18 mouse cellular contexts compared by ENCODE assay signal in the genomic region with DNA sequence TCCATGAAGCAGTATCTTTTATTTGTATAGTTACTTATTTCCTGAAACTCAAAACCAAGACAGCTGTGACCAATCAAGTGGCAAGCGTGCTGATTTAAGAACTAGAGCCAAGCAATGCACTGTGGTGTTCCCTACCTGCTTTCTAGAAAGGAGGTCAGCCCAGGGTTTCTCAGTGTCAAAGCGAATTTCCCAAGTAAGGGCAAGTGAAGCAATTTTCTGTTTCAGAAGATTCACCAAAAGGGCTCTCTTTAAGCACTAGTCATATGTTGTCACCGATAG.
DNase-seq lines count a peak whose midpoint lies in the region; ATAC-seq and TF ChIP-seq lines count a peak whose summit lies in the region.
"Had no signal": no experiment of that assay in that cellular context is flagged by ENCODE, and none has a peak within 500 bp of the region (broad histone marks: within the 10 kb centered on the region; RNA-seq: fewer than 3 reads in every experiment).

No protein-coding gene starts in this region.

- H3K4me2 ChIP-seq in kidney, embryonic 16.5 days (replicated peaks; ENCODE audit: low read depth, low read length), result no peak overlapping the region
- H3K4me2 ChIP-seq in lung, postnatal 0 days (replicated peaks; ENCODE audit: low read depth, low read length), result no peak overlapping the region
- H3K4me2 ChIP-seq: midbrain, embryonic 13.5 days; neural tube, embryonic 13.5 days had no signal

- H3K9ac ChIP-seq in kidney, embryonic 16.5 days (replicated peaks; ENCODE audit: low read length), result no peak overlapping the region
- H3K9ac ChIP-seq in lung, postnatal 0 days (replicated peaks; ENCODE audit: low read depth), result no peak overlapping the region
- H3K9ac ChIP-seq: midbrain, embryonic 13.5 days; neural tube, embryonic 13.5 days had no signal

- H3K27me3 ChIP-seq in heart, embryonic 10.5 days (ENCODE audit: insufficient read depth, poor library complexity, severe bottlenecking), result no peaks in the 10 kb centered on the region
- no peaks in the 10 kb centered on the region for H3K27me3 ChIP-seq in kidney, embryonic 16.5 days (ENCODE audit: insufficient read depth, low read length)
- no peaks in the 10 kb centered on the region for H3K27me3 ChIP-seq in lung, postnatal 0 days (replicated peaks; ENCODE audit: insufficient read depth, low read length)
- H3K27me3 ChIP-seq: midbrain, embryonic 13.5 days; neural tube, embryonic 13.5 days had no signal

- no peak overlapping the region for H3K4me3 ChIP-seq in heart, embryonic 10.5 days
- no peak overlapping the region for H3K4me3 ChIP-seq in kidney, embryonic 16.5 days (ENCODE audit: low read length)
- no peak overlapping the region for H3K4me3 ChIP-seq in lung, postnatal 0 days (ENCODE audit: low read depth, low read length)
- H3K4me3 ChIP-seq: hindbrain, embryonic 10.5 days; left cerebral cortex, adult 2 months; midbrain, embryonic 13.5 days; neural tube, embryonic 13.5 days had no signal

- WGBS in heart, embryonic 10.5 days, result 75% methylated on average over 3 of the region's 3 CpGs
- WGBS in kidney, embryonic 16.5 days, result 24% methylated on average over 3 of the region's 3 CpGs
- WGBS in lung, postnatal 0 days, result 61% methylated on average over 3 of the region's 3 CpGs

- peak; percentile 62 for DNase-seq in heart, adult 11 months
- DNase-seq in heart, embryonic 10.5 days (ENCODE audit: low spot score), result no peak
- DNase-seq in kidney, adult 8-10 months, result no peak
- DNase-seq in lung, postnatal 25 days (ENCODE audit: low spot score), result peak; percentile 8
- DNase-seq in lung, postnatal 0 days (ENCODE audit: low spot score), result no peak
- DNase-seq in ovary, postnatal 14 days (ENCODE audit: low spot score), result no peak
- DNase-seq: adrenal gland, adult 2 months; layer of hippocampus, adult 9-11 months; left cerebral cortex, postnatal 4 days; liver; thymus, postnatal 25 days had no signal

- no peaks in the 10 kb centered on the region for H3K9me3 ChIP-seq in heart, embryonic 10.5 days
- H3K9me3 ChIP-seq in kidney, embryonic 16.5 days (ENCODE audit: low read length), result no peaks in the 10 kb centered on the region
- H3K9me3 ChIP-seq in lung, postnatal 0 days (ENCODE audit: low read length), result no peaks in the 10 kb centered on the region
- H3K9me3 ChIP-seq: hindbrain, embryonic 10.5 days; midbrain, embryonic 13.5 days; neural tube, embryonic 13.5 days had no signal

- H3K27ac ChIP-seq in heart, embryonic 10.5 days, result no peak overlapping the region
- peak overlapping the region; percentile 54; the same call in 1 of the 2 replicates for H3K27ac ChIP-seq in kidney, embryonic 16.5 days (ENCODE audit: low read length)
- no peak overlapping the region for H3K27ac ChIP-seq in lung, postnatal 0 days (ENCODE audit: low read length)
- H3K27ac ChIP-seq: hindbrain, embryonic 10.5 days; hindbrain, postnatal 0 days; left cerebral cortex, adult 2 months; midbrain, embryonic 13.5 days; neural tube, embryonic 13.5 days had no signal

- TF ChIP-seq EP300 in lung, postnatal 0 days (IDR thresholded peaks at IDR 0.05), result no peak

- no peaks in the 10 kb centered on the region for H3K4me1 ChIP-seq in heart, embryonic 10.5 days
- H3K4me1 ChIP-seq in kidney, embryonic 16.5 days (ENCODE audit: insufficient read depth, low read length), result peaks cover 11% of the 10 kb centered on the region
- H3K4me1 ChIP-seq in lung, postnatal 0 days (ENCODE audit: insufficient read depth, low read depth, low read length), result no peaks in the 10 kb centered on the region
- H3K4me1 ChIP-seq: hindbrain, embryonic 10.5 days; midbrain, embryonic 13.5 days; neural tube, embryonic 13.5 days had no signal

- ATAC-seq in kidney, embryonic 16.5 days (ENCODE audit: low FRiP score, low TSS enrichment), result no peak; the same call in 1 of the 2 replicates
- no peak for ATAC-seq in lung, postnatal 0 days
- ATAC-seq: hindbrain, postnatal 0 days; intestine, postnatal 0 days; midbrain, embryonic 13.5 days had no signal

- H3K36me3 ChIP-seq in heart, embryonic 10.5 days, result no peaks in the 10 kb centered on the region
- no peaks in the 10 kb centered on the region for H3K36me3 ChIP-seq in kidney, embryonic 16.5 days (ENCODE audit: insufficient read depth, low read length)
- no peaks in the 10 kb centered on the region for H3K36me3 ChIP-seq in lung, postnatal 0 days (ENCODE audit: insufficient read depth, low read length)
- H3K36me3 ChIP-seq: hindbrain, embryonic 10.5 days; midbrain, embryonic 13.5 days; neural tube, embryonic 13.5 days had no signal

- no peak for TF ChIP-seq CTCF in lung, postnatal 0 days (IDR thresholded peaks at IDR 0.05)

Comparison
In these comparisons a context has a peak if more than half of its experiments do, and no peak if none do; other contexts are left out.
1. DNase-seq: peak in heart, adult 11 months (single experiment) and lung, postnatal 25 days (single experiment); none in heart, embryonic 10.5 days (single experiment), kidney, adult 8-10 months (0 of 2), lung, postnatal 0 days (single experiment) and ovary, postnatal 14 days (single experiment).